Mouse (Mus musculus) left cerebral cortex, postnatal 36 days (tissue): ENCODE measurements around the gene Jam3. TPM values are rescaled to one million over a fixed set of nuclear protein-coding genes. Genes with fewer than 3 reads are reported as not detected.
A peak's percentile ranks its signal among the peaks of the same experiment; 100 is the strongest.

Source experiments
- DNase-seq, 2 experiments: peaks; one replicate each; pipeline ENCODE4 v3.0.0; 2021 to 2022; ENCODE audit warnings: low spot score in 2 of 2, mixed read lengths in 1 of 2
- intact Hi-C: fragments of 180-260 bp; cut with DNase I; formaldehyde crosslinking; loops from one replicate; pipeline ENCODE4 v1.15.1; 2025
- total RNA-seq, 2 experiments: library from RNA; stranded (reverse); gene quantifications; 2 replicates each; pipeline ENCODE4 v1.2.3; 2021

Jam3 gene
- 10 to 100 TPM; 34.6 to 38.7 TPM for total RNA-seq

- intact Hi-C loops: no loop called here
- peak; percentile 93 to 94 for DNase-seq
These were observed at the start of gene Jam3 for GRCm38 (mm10) chr9:27154763-27155530. Gene Jam3, minus strand, starts transcription at chr9:27155421.

DNA sequence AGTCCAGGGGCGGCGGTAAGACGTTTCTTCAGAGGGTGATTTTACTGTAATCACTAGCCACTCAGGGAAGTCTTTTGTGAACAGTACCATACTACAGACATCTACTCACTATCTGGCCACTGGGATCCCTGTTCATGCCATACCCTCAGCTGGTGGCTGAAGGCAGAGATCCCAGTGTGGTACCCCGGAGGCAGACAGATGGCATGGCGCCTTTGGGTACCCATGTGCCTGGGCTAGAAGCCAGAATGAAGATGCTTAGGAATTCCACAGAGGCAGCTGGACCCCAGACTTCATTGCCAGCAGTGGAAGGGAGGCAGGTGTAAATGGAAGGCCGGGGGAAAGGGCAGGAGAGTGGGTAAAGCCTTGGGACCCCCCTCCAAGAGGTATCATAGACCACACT is 49.0 kb upstream of the Jam3 start:
- no peak for DNase-seq
- intact Hi-C loops: no loop called here

GRCm38 (mm10) chr9:27203134-27203533 is 47.9 kb upstream of the Jam3 start:
- intact Hi-C loops: no loop called here
- peak; percentile 72 to 75 for DNase-seq

DNA sequence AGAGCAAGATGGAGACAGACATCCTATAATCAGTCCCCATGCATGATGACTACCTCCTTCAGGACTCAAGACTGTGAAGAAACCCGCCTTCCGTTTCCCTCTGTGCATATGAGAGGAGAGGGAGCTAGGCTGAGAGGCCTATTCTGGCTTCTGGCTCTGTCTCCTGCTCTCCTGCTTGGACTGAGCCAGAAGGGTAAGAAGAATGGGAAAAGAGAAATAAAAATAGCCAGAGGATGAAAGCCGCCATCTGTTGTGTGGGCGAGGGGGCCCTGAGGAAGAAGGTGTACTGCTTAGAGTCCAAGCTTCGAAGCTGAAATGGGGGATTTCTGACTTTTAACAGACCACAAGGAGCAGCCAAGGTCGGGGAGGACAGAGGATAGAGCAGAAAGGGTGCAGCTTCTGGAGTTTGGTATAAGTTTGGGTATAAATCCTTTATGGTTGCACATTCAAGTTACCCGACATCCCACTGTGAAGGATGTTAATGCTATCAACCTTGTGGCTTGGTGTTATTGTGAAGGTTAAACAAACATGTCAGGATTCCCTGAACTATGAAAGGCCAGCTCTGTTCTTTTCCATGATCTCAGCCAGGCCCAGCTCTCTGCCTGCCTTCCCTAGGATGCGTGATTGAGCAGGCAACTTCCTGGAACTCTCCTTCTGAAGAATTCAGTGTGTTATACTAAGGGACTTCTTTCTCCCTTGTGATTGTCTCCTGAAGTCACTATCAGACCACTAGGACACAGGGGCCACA is 46.4 kb upstream of the Jam3 start:
- intact Hi-C loops: no loop called here
- peak; percentile 36 to 40 for DNase-seq

- DNase-seq: peak; percentile 66 to 81
- intact Hi-C loops: loop anchor here (1.0 to 5.0 kb wide), 3 partner anchors 15 to 104 kb away; partner anchors contain the start of gene Igsf9b
These were observed 38.4 kb upstream of the Jam3 start for GRCm38 (mm10) chr9:27193592-27194080.

- peak in 1 of 2 experiments; percentile 32 for DNase-seq
- intact Hi-C loops: loop anchor here (1.0 to 5.0 kb wide), 3 partner anchors 14 to 104 kb away; partner anchors contain the start of gene Igsf9b
These were observed 37.8 kb upstream of the Jam3 start for GRCm38 (mm10) chr9:27192761-27193591.

DNA sequence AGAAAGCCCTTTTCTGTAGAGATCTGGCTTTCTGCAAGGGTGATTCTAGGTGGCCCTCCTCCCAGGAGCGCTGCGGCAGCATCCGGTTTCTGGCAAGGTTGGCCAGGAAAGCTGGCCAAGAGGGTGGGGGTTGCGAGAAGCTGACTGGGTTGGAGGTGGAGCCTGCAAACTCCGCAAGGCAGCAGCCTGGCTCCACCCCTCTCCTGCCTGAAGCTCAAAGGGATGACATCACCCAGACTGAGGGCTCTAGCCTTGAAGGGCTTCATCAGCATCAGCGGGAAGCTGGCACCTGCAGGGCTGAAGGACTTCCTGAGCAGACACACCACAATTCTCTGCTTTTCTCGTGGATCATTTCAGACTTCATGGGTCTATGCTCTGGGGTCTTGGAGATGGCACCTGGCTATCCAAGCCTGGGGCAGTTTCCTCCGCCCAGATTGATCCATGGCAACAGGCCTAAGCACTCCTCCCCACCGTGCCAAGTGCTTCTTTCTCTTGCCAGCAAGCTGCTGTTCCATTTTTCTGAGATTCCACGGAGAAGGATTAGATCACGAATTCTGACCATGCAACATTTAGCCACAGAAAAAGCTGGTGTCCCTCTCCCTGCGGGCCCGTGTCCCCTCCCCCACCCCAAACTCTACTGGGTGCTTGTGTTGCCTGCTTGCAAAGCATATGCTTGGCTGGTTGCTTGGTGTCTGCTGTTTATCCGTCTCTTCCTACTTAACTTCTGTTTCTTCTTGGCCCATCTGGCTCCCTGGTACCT is 37.0 kb upstream of the Jam3 start:
- DNase-seq: peak; percentile 86 to 90
- intact Hi-C loops: loop anchor here (2.0 to 5.0 kb wide), 2 partner anchors 13 to 105 kb away; partner anchors contain the start of gene Igsf9b

- intact Hi-C loops: loop anchor here (5.0 kb wide), 1 partner anchor 106 kb away; the partner anchor contains the start of gene Igsf9b
- DNase-seq: no peak
These were observed 36.3 kb upstream of the Jam3 start for GRCm38 (mm10) chr9:27191501-27191981.

DNA sequence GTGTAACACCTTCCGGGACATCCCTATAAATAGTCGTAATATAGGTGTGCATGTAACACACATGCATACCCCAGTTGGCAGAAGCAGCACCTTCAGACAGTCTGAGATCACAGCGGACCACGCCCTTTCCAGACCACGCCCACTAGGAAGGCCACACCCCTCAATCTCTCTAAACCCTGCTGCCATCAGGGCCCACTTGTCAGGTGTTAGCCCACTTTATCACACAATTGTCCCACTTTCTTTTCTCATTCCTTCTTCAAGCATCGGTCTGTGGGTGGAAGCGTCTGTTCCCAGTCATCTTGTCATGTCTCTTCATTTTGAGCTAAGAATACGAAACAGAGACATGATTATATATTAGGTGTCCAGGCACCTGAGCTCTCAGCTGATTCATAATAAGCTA is 35.2 kb upstream of the Jam3 start:
- intact Hi-C loops: loop anchor here (5.0 kb wide), 1 partner anchor 107 kb away; the partner anchor contains the start of gene Igsf9b
- DNase-seq: peak in 1 of 2 experiments; percentile 26

DNA sequence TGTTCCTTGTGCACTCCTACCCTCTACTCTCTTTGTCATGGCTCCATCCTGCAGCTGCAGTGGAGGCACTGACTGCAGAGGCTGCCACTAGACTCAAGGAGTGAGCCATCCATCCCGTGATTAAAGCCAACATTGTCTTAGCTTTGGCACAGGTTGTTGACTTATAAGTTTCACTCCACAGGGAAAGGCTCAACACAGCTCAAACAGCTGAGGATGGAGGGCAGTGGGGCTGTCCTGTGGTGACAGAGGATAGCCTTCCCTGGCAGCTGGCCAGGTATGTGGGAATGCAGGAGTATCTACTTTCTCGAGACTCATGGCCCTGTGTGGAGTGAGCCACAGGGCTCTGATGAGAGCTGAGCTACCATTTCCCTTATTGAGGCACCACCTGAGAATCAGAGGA is 34.1 kb upstream of the Jam3 start:
- intact Hi-C loops: no loop called here
- DNase-seq: no peak

DNA sequence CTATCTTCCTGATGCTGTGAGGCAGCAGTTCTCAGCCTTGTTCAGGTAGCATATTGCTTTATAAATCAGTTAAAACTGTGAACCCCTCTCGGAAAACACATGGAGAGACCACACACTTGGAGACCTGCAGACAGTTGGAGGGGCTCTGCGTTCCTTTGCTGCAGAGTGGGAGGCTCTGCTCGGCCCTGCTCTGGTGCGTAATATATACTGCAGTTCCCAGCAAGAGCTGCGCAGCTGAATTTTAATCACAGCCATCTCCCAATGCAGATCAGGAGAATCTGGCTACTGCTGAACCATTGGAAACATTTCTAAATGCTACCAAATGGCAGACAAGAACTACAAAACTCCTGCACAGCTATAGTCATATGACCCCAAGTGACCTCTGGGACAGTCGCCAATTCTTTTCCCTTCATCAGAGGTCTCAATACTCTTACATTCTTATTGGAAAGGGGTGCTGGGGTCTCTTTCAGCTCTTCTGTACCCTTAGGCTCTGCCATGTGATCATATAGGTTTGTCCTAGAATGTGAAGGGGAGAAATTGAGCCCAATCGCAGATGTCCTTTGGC is 33.5 kb upstream of the Jam3 start:
- peak in 1 of 2 experiments; percentile 35 for DNase-seq
- intact Hi-C loops: no loop called here

- DNase-seq: no peak
- intact Hi-C loops: no loop called here
These were observed 30.6 kb upstream of the Jam3 start for GRCm38 (mm10) chr9:27185820-27186219.

DNA sequence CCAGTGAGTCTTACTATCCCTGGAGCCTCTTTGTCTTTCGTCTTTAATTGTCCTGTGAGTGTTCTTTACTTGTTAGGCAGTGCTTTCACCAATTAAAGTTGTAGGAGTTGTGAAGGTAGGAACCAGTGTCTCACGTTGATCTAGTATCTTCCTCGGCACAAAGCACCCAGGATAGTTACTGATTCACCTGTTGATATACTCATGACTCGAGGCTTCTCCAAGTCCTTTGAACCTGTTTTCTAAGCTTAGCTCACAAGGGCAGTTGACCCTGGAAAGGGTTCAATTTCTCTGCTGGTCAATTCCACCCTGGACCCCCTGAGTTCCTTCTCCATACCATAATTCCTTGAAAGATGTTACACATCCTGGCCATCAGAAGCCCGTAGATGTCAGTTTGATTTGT is 26.9 kb upstream of the Jam3 start:
- intact Hi-C loops: no loop called here
- no peak for DNase-seq

- peak in 1 of 2 experiments; percentile 37 for DNase-seq
- intact Hi-C loops: no loop called here
These were observed 25.3 kb upstream of the Jam3 start for GRCm38 (mm10) chr9:27180492-27180891.

- intact Hi-C loops: loop anchor here (2.0 kb wide), 1 partner anchor 14 kb away; no protein-coding TSS in a partner anchor
- DNase-seq: peak; percentile 56 to 73
These were observed 23.7 kb upstream of the Jam3 start for GRCm38 (mm10) chr9:27178935-27179334.

DNA sequence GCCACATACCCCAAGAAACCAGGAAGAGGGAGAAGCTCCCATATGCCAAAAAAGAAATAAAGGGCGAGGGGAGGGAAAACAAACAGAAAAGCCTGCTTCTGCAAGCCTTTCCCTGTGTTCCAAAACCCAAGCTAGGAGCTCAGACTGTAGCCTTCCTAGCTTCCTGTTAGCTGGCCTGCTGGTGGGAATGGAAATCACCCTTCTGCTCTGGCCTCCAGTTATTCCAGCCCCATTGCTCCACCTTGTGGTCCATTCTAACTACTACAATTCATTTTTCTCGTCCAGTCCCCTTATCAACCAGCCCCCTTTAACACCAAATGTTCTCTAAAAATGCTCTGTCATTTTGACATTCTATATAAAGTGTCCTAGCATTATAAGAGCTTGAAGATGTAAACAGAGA is 20.9 kb upstream of the Jam3 start:
- intact Hi-C loops: loop anchor here (1.0 to 2.0 kb wide), 2 partner anchors 41 to 70 kb away; no protein-coding TSS in a partner anchor
- DNase-seq: peak; percentile 63 to 69

DNA sequence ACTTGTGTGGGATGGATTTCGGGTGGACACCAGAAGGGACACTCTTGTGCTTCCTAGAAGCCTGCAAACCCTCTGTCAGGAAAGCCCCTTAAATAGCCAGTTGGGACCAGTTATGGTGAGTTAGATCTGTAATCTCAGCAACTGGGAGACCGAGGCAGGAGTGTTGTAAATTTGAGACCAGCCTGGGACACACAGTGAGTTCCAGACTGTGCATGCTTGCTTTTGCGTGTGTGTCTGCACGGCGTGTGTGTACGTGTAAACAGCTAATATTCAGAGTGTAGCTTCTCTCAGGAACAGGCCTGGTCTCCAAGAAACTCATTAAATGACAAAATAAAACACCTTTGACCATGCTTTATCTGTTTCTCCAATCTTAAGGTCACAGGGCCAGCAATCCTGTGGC is 20.5 kb upstream of the Jam3 start:
- no peak for DNase-seq
- intact Hi-C loops: loop anchor here (1.0 to 2.0 kb wide), 2 partner anchors 41 to 69 kb away; no protein-coding TSS in a partner anchor

DNA sequence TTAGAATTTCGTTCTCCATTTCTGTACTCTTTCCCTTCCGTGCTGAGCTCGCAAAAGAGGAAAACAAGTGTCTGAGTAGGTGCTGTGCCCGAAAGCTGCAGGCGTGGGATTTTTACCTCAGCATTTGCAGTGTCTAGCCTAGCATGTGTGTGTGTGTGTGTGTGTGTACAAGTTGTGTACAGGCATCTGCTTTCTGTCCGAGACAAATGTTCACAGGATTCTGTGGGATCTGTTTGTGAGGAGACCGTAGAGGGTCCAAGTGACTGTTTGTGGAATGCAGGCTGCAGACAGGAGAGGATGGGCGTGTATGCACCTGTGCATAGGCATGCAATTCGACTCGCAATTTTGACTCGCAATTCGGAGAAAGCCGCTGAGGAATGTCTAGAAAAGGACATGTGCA is 20.0 kb upstream of the Jam3 start:
- intact Hi-C loops: no loop called here
- peak; percentile 52 to 58 for DNase-seq
